Mouse (Mus musculus) megakaryocyte, adult 5-6 weeks (primary cell): ENCODE results near the gene Hsd17b6. TPM values are rescaled to one million over a fixed set of nuclear protein-coding genes. Genes with fewer than 3 reads are reported as not detected.
A peak's percentile ranks its signal among the peaks of the same experiment; 100 is the strongest.

Source experiments
- ATAC-seq: 2 replicates; pipeline ENCODE4 v1.8.0; 2016; ENCODE audit warnings: mild to moderate bottlenecking, inconsistent platforms; ENCODE audit not compliant: poor library complexity, severe bottlenecking
- total RNA-seq, 2 experiments: library from RNA; stranded (forward) in 1 of 2; stranded (reverse) in 1 of 2; fragments of 153-499, 151-499 nt in 1 of 2; fragments of 221-1000, 200-1000 nt in 1 of 2; gene quantifications; 2 replicates each; pipeline versions ENCODE4 v1.2.3 to v1.2.4; 2015 to 2017

Hsd17b6 gene
- total RNA-seq, 2 experiments from 2014 or later: not detected

GRCm38 (mm10) chr10:128008207-128008889 is 937 bp upstream of the Hsd17b6 start:
- peak; percentile 89 for ATAC-seq

GRCm38 (mm10) chr10:128005479-128005878 is 1.9 kb downstream of the Hsd17b6 start:
- ATAC-seq: no peak

- ATAC-seq: no peak
Observed at GRCm38 (mm10) chr10:128004918-128005317, 2.5 kb downstream of the Hsd17b6 start.

GRCm38 (mm10) chr10:128003281-128003801 is 4.1 kb downstream of the Hsd17b6 start:
- ATAC-seq: no peak

GRCm38 (mm10) chr10:127998260-127998659 is 9.2 kb downstream of the Hsd17b6 start:
- ATAC-seq: no peak

- ATAC-seq: no peak
Observed at GRCm38 (mm10) chr10:127996690-127997089, 10.7 kb downstream of the Hsd17b6 start.

- ATAC-seq: no peak
Observed at GRCm38 (mm10) chr10:127985601-127986000, 21.8 kb downstream of the Hsd17b6 start.

GRCm38 (mm10) chr10:127984650-127985049 is 22.8 kb downstream of the Hsd17b6 start:
- ATAC-seq: no peak

- no peak for ATAC-seq
Observed at GRCm38 (mm10) chr10:127975503-127975902, 31.9 kb downstream of the Hsd17b6 start.

GRCm38 (mm10) chr10:127974062-127974461 is 33.3 kb downstream of the Hsd17b6 start:
- no peak for ATAC-seq

GRCm38 (mm10) chr10:127971135-127971534 is 36.3 kb downstream of the Hsd17b6 start:
- ATAC-seq: no peak

GRCm38 (mm10) chr10:127970359-127970831 is 37.0 kb downstream of the Hsd17b6 start:
- no peak for ATAC-seq

- no peak for ATAC-seq
Observed at GRCm38 (mm10) chr10:127969820-127970219, 37.6 kb downstream of the Hsd17b6 start.

- ATAC-seq: no peak
Observed at GRCm38 (mm10) chr10:127966506-127966905, 40.9 kb downstream of the Hsd17b6 start.

- no peak for ATAC-seq
Observed at GRCm38 (mm10) chr10:127964004-127964403, 43.4 kb downstream of the Hsd17b6 start.

- no peak for ATAC-seq
Observed at GRCm38 (mm10) chr10:127962451-127962850, 45.0 kb downstream of the Hsd17b6 start.

- ATAC-seq: no peak
Observed at GRCm38 (mm10) chr10:127959161-127959679, 48.2 kb downstream of the Hsd17b6 start.

- peak; percentile 74 for ATAC-seq
Observed at GRCm38 (mm10) chr10:127956168-127956816, 51.1 kb downstream of the Hsd17b6 start.

GRCm38 (mm10) chr10:127955034-127955433 is 52.4 kb downstream of the Hsd17b6 start:
- no peak for ATAC-seq

GRCm38 (mm10) chr10:127951821-127952220 is 55.6 kb downstream of the Hsd17b6 start:
- no peak for ATAC-seq

GRCm38 (mm10) chr10:127951390-127951789 is 56.0 kb downstream of the Hsd17b6 start:
- ATAC-seq: no peak
